Mouse (Mus musculus) E14TG2a.4 (cell line): Measurements from ENCODE around the gene Tmod4.
A peak's percentile ranks its signal among the peaks of the same experiment; 100 is the strongest.
"Not testable (repeated sequence)": the region's sequence is repeated elsewhere in the genome, so short reads cannot be mapped to it uniquely, and the experiment has no call there.

Source experiments
- CTCF ChIP-seq: conservative IDR thresholded peaks from 2 replicates; pipeline ENCODE4 v1.5.1; 2014; ENCODE audit warnings: low read length
- NANOG ChIP-seq: IDR thresholded peaks from 2 replicates; pipeline ENCODE4 v1.6.1; 2014; ENCODE audit warnings: borderline replicate concordance, low read length, mixed read lengths
- POU5F1 ChIP-seq: IDR thresholded peaks from 2 replicates; pipeline ENCODE4 v1.6.1; 2014; ENCODE audit warnings: low read length, borderline replicate concordance

DNA sequence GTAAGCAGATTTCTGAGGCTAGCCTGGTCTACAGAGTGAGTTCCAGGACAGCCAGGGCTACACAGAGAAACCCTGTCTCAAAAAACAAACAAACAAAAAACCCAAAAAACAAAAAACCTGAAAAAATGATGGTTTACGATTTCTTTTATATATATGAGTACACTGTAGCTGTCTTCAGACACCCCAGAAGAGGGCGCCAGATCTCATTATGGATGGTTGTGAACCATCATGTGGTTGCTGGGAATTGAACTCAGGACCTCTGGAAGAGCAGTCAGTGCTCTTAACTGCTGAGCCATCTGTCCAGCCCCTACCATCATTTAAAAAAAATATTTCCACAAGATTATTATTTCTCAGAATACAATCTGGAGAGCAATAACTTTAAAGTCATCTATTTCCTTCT is 8.1 kb downstream of the Tmod4 start:
- peak; percentile 37 for TF ChIP-seq CTCF
- TF ChIP-seq NANOG, POU5F1: not testable (repeated sequence)
